22 mouse cellular contexts compared by ENCODE assay signal in genomic region chr5:124779926-124780325, GRCm38 (mm10). TPM values are rescaled to one million over a fixed set of nuclear protein-coding genes. Genes with fewer than 3 reads are reported as not detected.
DNase-seq lines count a peak whose midpoint lies in the region; ATAC-seq lines count a peak whose summit lies in the region.
"Had no signal": no experiment of that assay in that cellular context is flagged by ENCODE, and none has a peak within 500 bp of the region (broad histone marks: within the 10 kb centered on the region; RNA-seq: fewer than 3 reads in every experiment).

No protein-coding gene starts in this region.

- peak overlapping the region; percentile 56 for H3K4me3 ChIP-seq in megakaryocyte, embryonic 14.5 days (replicated peaks)
- no peak overlapping the region for H3K4me3 ChIP-seq in forebrain, embryonic 13.5 days
- H3K4me3 ChIP-seq: embryonic facial prominence, embryonic 13.5 days; embryonic facial prominence, embryonic 15.5 days; erythroblast, embryonic 14.5 days; forebrain, embryonic 10.5 days; forebrain, embryonic 12.5 days; forebrain, embryonic 15.5 days had no signal

- H3K9ac ChIP-seq in forebrain, embryonic 13.5 days, result no peak overlapping the region
- H3K9ac ChIP-seq: embryonic facial prominence, embryonic 13.5 days; embryonic facial prominence, embryonic 15.5 days; forebrain, embryonic 12.5 days; forebrain, embryonic 15.5 days; forebrain, postnatal 0 days had no signal

- H3K9me3 ChIP-seq in megakaryocyte, embryonic 14.5 days, result peaks cover 13% of the 10 kb centered on the region
- H3K9me3 ChIP-seq in forebrain, embryonic 13.5 days (replicated peaks), result no peaks in the 10 kb centered on the region; the same call in 1 of the 2 replicates
- H3K9me3 ChIP-seq: embryonic facial prominence, embryonic 13.5 days; embryonic facial prominence, embryonic 15.5 days; forebrain, embryonic 15.5 days had no signal

- WGBS in forebrain, embryonic 13.5 days, result 95% methylated on average over 7 of the region's 7 CpGs

- ATAC-seq in megakaryocyte, adult 5-6 weeks (ENCODE audit: poor library complexity, severe bottlenecking), result no peak
- peak; percentile 59 for ATAC-seq in megakaryocyte progenitor cell, adult 5-6 weeks (replicated peaks; ENCODE audit: poor library complexity)
- no peak for ATAC-seq in forebrain, embryonic 13.5 days
- ATAC-seq: forebrain, embryonic 15.5 days; forebrain, postnatal 0 days had no signal

- DNase-seq in MEL-GATA-1-ER (ENCODE audit: extremely low read depth, low read depth), result peak; percentile 82
- DNase-seq in cerebellum, adult 8-10 months, result no peak
- DNase-seq in embryo, embryonic 10.5 days (ENCODE audit: low spot score), result no peak
- DNase-seq: adrenal gland, adult 2 months; adrenal gland, postnatal 10 days; adrenal gland, postnatal 25 days; cerebellum, adult 11 months; cerebellum, adult 18-20 months; cerebellum, adult 9-10 months; cerebellum, postnatal 36 days; embryo, embryonic 11 days; forebrain, postnatal 0 days had no signal

- H3K27ac ChIP-seq in forebrain, embryonic 13.5 days, result no peak overlapping the region
- H3K27ac ChIP-seq: embryonic facial prominence, embryonic 13.5 days; embryonic facial prominence, embryonic 15.5 days; forebrain, embryonic 10.5 days; forebrain, embryonic 12.5 days; forebrain, embryonic 15.5 days had no signal

- H3K4me1 ChIP-seq in megakaryocyte, embryonic 14.5 days, result peaks cover 11% of the 10 kb centered on the region
- no peaks in the 10 kb centered on the region for H3K4me1 ChIP-seq in forebrain, embryonic 13.5 days
- H3K4me1 ChIP-seq: embryonic facial prominence, embryonic 13.5 days; embryonic facial prominence, embryonic 15.5 days; forebrain, embryonic 10.5 days; forebrain, embryonic 12.5 days; forebrain, embryonic 15.5 days had no signal

- peaks cover 28% of the 10 kb centered on the region for H3K27me3 ChIP-seq in megakaryocyte, embryonic 14.5 days (replicated peaks)
- H3K27me3 ChIP-seq in forebrain, embryonic 13.5 days, result no peaks in the 10 kb centered on the region
- H3K27me3 ChIP-seq: embryonic facial prominence, embryonic 13.5 days; embryonic facial prominence, embryonic 15.5 days; forebrain, embryonic 12.5 days; forebrain, embryonic 15.5 days had no signal

- H3K4me2 ChIP-seq in forebrain, embryonic 13.5 days, result no peak overlapping the region
- H3K4me2 ChIP-seq: embryonic facial prominence, embryonic 13.5 days; embryonic facial prominence, embryonic 15.5 days; forebrain, embryonic 12.5 days; forebrain, embryonic 15.5 days had no signal

- no peaks in the 10 kb centered on the region for H3K36me3 ChIP-seq in megakaryocyte, embryonic 14.5 days (replicated peaks; ENCODE audit: low read length)
- H3K36me3 ChIP-seq in forebrain, embryonic 13.5 days (ENCODE audit: poor library complexity, severe bottlenecking), result no peaks in the 10 kb centered on the region
- H3K36me3 ChIP-seq: embryonic facial prominence, embryonic 13.5 days; embryonic facial prominence, embryonic 15.5 days; forebrain, embryonic 10.5 days; forebrain, embryonic 12.5 days; forebrain, embryonic 15.5 days had no signal

RNA-seq across cellular contexts. Expression of gene Dnah10, which starts 55.0 kb away (rescaled TPM):
- 0.09 and 0.93 TPM in 2 replicates for polyA plus RNA-seq in megakaryocyte, embryonic 14.5 days (2012; ENCODE audit: insufficient read depth, low replicate concordance)
- not detected in 2 replicates for total RNA-seq in megakaryocyte, adult 5-6 weeks (2015)
- 0.04 TPM in 1 of 2 replicates, not detected in the other for total RNA-seq in megakaryocyte, adult 5-6 weeks (2017)
- total RNA-seq in megakaryocyte progenitor cell, adult 5-6 weeks (2015), result not detected in 2 replicates
- total RNA-seq in megakaryocyte progenitor cell, adult 5-6 weeks (2017), result not detected in 2 replicates
- 0.08 and 0.15 TPM in 2 replicates for polyA plus RNA-seq in forebrain, embryonic 13.5 days (2015; fragmentation: Nextera tagmentation; extraction: Ambion mirVana)
- polyA plus RNA-seq: forebrain, embryonic 10.5 days had no signal
